10 mouse cellular contexts compared by ENCODE assay signal in genomic region chr4:86498754-86499153, GRCm38 (mm10). TPM values are rescaled to one million over a fixed set of nuclear protein-coding genes. Genes with fewer than 3 reads are reported as not detected.
A peak's percentile ranks its signal among the peaks of the same experiment; 100 is the strongest.
DNase-seq lines count a peak whose midpoint lies in the region; ATAC-seq and TF ChIP-seq lines count a peak whose summit lies in the region.
"Had no signal": no experiment of that assay in that cellular context is flagged by ENCODE, and none has a peak within 500 bp of the region (broad histone marks: within the 10 kb centered on the region; RNA-seq: fewer than 3 reads in every experiment).

No protein-coding gene starts in this region.

- H3K4me2 ChIP-seq in intestine, embryonic 14.5 days (ENCODE audit: low read length), result no peak overlapping the region
- no peak overlapping the region for H3K4me2 ChIP-seq in intestine, postnatal 0 days (replicated peaks; ENCODE audit: low read depth)
- H3K4me2 ChIP-seq in stomach, embryonic 16.5 days (ENCODE audit: low read depth, low read length), result no peak overlapping the region
- H3K4me2 ChIP-seq in hindbrain, embryonic 11.5 days (replicated peaks; ENCODE audit: low read depth, low read length), result no peak overlapping the region

- no peak overlapping the region for H3K4me3 ChIP-seq in intestine, embryonic 14.5 days (ENCODE audit: low read depth, low read length)
- H3K4me3 ChIP-seq in intestine, postnatal 0 days (ENCODE audit: low read depth, low read length), result no peak overlapping the region
- H3K4me3 ChIP-seq in stomach, embryonic 16.5 days (replicated peaks; ENCODE audit: low read length), result no peak overlapping the region
- no peak overlapping the region for H3K4me3 ChIP-seq in hindbrain, embryonic 11.5 days (ENCODE audit: low read depth, low read length)
- no peak overlapping the region for H3K4me3 ChIP-seq in left cerebral cortex, adult 2 months

- no peak for DNase-seq in intestine, embryonic 14.5 days (ENCODE audit: low spot score)
- peak; percentile 72 to 78 for DNase-seq in heart, postnatal 10 days
- DNase-seq in kidney, postnatal 36 days, result peak; percentile 53 to 70
- DNase-seq in urinary bladder, postnatal 25 days (ENCODE audit: low spot score), result no peak
- no peak for DNase-seq in hindbrain, embryonic 11.5 days (ENCODE audit: low spot score)
- no peak for DNase-seq in left cerebral cortex, adult 2 months (ENCODE audit: extremely low spot score in 1 of 2, low spot score in 2 of 2)
- DNase-seq: right cerebral cortex, postnatal 14 days had no signal

- peak; percentile 55; the same call in 1 of the 2 replicates for ATAC-seq in intestine, embryonic 14.5 days (replicated peaks; ENCODE audit: low FRiP score, low TSS enrichment, low read depth)
- no peak for ATAC-seq in intestine, postnatal 0 days
- ATAC-seq in stomach, embryonic 16.5 days (ENCODE audit: insufficient read depth, low FRiP score), result peak; percentile 91
- ATAC-seq in hindbrain, embryonic 11.5 days (ENCODE audit: low FRiP score), result no peak

- no peak overlapping the region for H3K9ac ChIP-seq in intestine, embryonic 14.5 days (ENCODE audit: low read length)
- H3K9ac ChIP-seq in intestine, postnatal 0 days (ENCODE audit: low read depth, low read length), result no peak overlapping the region
- no peak overlapping the region for H3K9ac ChIP-seq in stomach, embryonic 16.5 days (ENCODE audit: low read length)
- no peak overlapping the region for H3K9ac ChIP-seq in hindbrain, embryonic 11.5 days (ENCODE audit: low read depth, low read length)

- 26% methylated on average over 5 of the region's 5 CpGs for WGBS in intestine, embryonic 14.5 days
- WGBS in intestine, postnatal 0 days, result 43% methylated on average over 5 of the region's 5 CpGs
- 31% methylated on average over 5 of the region's 5 CpGs for WGBS in stomach, embryonic 16.5 days
- 79% methylated on average over 5 of the region's 5 CpGs for WGBS in hindbrain, embryonic 11.5 days

- peak overlapping the region; percentile 57; the same call in 1 of the 2 replicates for H3K27ac ChIP-seq in intestine, embryonic 14.5 days (ENCODE audit: low read depth)
- H3K27ac ChIP-seq in intestine, postnatal 0 days (ENCODE audit: low read depth, low read length), result no peak overlapping the region
- no peak overlapping the region for H3K27ac ChIP-seq in stomach, embryonic 16.5 days (ENCODE audit: low read length)
- H3K27ac ChIP-seq in hindbrain, embryonic 11.5 days (ENCODE audit: low read depth, low read length), result no peak overlapping the region
- H3K27ac ChIP-seq in left cerebral cortex, adult 2 months, result no peak overlapping the region

- intact Hi-C loops in heart, postnatal 10 days (cut with DNase I), result no loop called here
- intact Hi-C loops in left cerebral cortex, adult 2 months (cut with DNase I), result no loop called here

- 0 out of 2 replicates have a peak, but pooled peaks cover 3% of the 10 kb centered on the region for H3K9me3 ChIP-seq in intestine, embryonic 14.5 days (ENCODE audit: control insufficient read depth, low read length)
- H3K9me3 ChIP-seq in intestine, postnatal 0 days (ENCODE audit: control insufficient read depth), result no peaks in the 10 kb centered on the region
- no peaks in the 10 kb centered on the region for H3K9me3 ChIP-seq in stomach, embryonic 16.5 days (replicated peaks; ENCODE audit: control insufficient read depth, low read length)
- H3K9me3 ChIP-seq in hindbrain, embryonic 11.5 days (ENCODE audit: control insufficient read depth, low read length), result no peaks in the 10 kb centered on the region

- no peaks in the 10 kb centered on the region for H3K4me1 ChIP-seq in intestine, embryonic 14.5 days (replicated peaks; ENCODE audit: control insufficient read depth, insufficient read depth, low read length)
- no peaks in the 10 kb centered on the region for H3K4me1 ChIP-seq in intestine, postnatal 0 days (replicated peaks; ENCODE audit: control insufficient read depth, insufficient read depth, low read length)
- H3K4me1 ChIP-seq in stomach, embryonic 16.5 days (ENCODE audit: control insufficient read depth, insufficient read depth, low read length), result no peaks in the 10 kb centered on the region
- no peaks in the 10 kb centered on the region for H3K4me1 ChIP-seq in hindbrain, embryonic 11.5 days (replicated peaks; ENCODE audit: control insufficient read depth, insufficient read depth, low read length)

- no peaks in the 10 kb centered on the region for H3K27me3 ChIP-seq in intestine, embryonic 14.5 days (replicated peaks; ENCODE audit: control insufficient read depth, insufficient read depth, low read length)
- no peaks in the 10 kb centered on the region for H3K27me3 ChIP-seq in intestine, postnatal 0 days (replicated peaks; ENCODE audit: control insufficient read depth, insufficient read depth, low read length)
- no peaks in the 10 kb centered on the region for H3K27me3 ChIP-seq in stomach, embryonic 16.5 days (ENCODE audit: control insufficient read depth, insufficient read depth, low read length)
- no peaks in the 10 kb centered on the region for H3K27me3 ChIP-seq in hindbrain, embryonic 11.5 days (ENCODE audit: control insufficient read depth, insufficient read depth, low read length)

- TF ChIP-seq CTCF in intestine, postnatal 0 days (IDR thresholded peaks at IDR 0.05; ENCODE audit: low read depth), result no peak
- TF ChIP-seq CTCF in left cerebral cortex, adult 2 months (IDR thresholded peaks at IDR 0.05), result no peak

- H3K36me3 ChIP-seq in intestine, embryonic 14.5 days (ENCODE audit: control insufficient read depth, insufficient read depth, low read length), result no peaks in the 10 kb centered on the region
- no peaks in the 10 kb centered on the region for H3K36me3 ChIP-seq in intestine, postnatal 0 days (ENCODE audit: control insufficient read depth, insufficient read depth)
- H3K36me3 ChIP-seq in stomach, embryonic 16.5 days (ENCODE audit: control insufficient read depth, insufficient read depth, low read length), result no peaks in the 10 kb centered on the region
- H3K36me3 ChIP-seq in hindbrain, embryonic 11.5 days (ENCODE audit: control insufficient read depth, insufficient read depth, low read length), result no peaks in the 10 kb centered on the region

RNA-seq across cellular contexts. Expression of gene Saxo1, which starts 59.4 kb away (rescaled TPM):
- not detected in 2 replicates for polyA plus RNA-seq in intestine, embryonic 14.5 days (2014; fragmentation: Nextera tagmentation; extraction: Ambion mirVana)
- polyA plus RNA-seq in intestine, postnatal 0 days (2015; fragmentation: Nextera tagmentation; extraction: Ambion mirVana), result not detected in 2 replicates
- not detected for total RNA-seq in heart, postnatal 10 days (2021)
- polyA plus RNA-seq in stomach, embryonic 16.5 days (2015; fragmentation: Nextera tagmentation; extraction: Ambion mirVana), result 0.13 TPM in 1 of 2 replicates, not detected in the other
- polyA plus RNA-seq in hindbrain, embryonic 11.5 days (2014; fragmentation: Nextera tagmentation; extraction: Ambion mirVana), result not detected in 2 replicates
- total RNA-seq in left cerebral cortex, adult 2 months (2021), result not detected
- total RNA-seq: left cerebral cortex, postnatal 36 days had no signal

Comparison
In these comparisons a context has a peak if more than half of its experiments do, and no peak if none do; other contexts are left out.
1. ATAC-seq: peak in intestine, embryonic 14.5 days (single experiment) and stomach, embryonic 16.5 days (single experiment); none in intestine, postnatal 0 days (single experiment) and hindbrain, embryonic 11.5 days (single experiment).
2. DNase-seq: peak in heart, postnatal 10 days (2 of 2) and kidney, postnatal 36 days (2 of 2); none in intestine, embryonic 14.5 days (single experiment), urinary bladder, postnatal 25 days (single experiment), hindbrain, embryonic 11.5 days (single experiment) and left cerebral cortex, adult 2 months (0 of 2).